Comparison of ENCODE assay signal across 8 mouse cellular contexts in genomic region chr1:185229406-185230201, GRCm38 (mm10). TPM values are rescaled to one million over a fixed set of nuclear protein-coding genes. Genes with fewer than 3 reads are reported as not detected.
DNase-seq lines count a peak whose midpoint lies in the region.

No protein-coding gene starts in this region.

- intact Hi-C loops in heart, postnatal 25 days (cut with DNase I): no loop called here
- intact Hi-C loops in heart, postnatal 14 days (cut with DNase I): no loop called here

- peak; percentile 95 for DNase-seq in heart, adult 11 months
- DNase-seq in heart, postnatal 25 days (ENCODE audit: low spot score): no peak
- DNase-seq in A20 (ENCODE audit: low read depth, low spot score): peak; percentile 10
- DNase-seq in c-Kit-positive CD71-positive TER-119-positive erythroid progenitor cells, embryonic 14.5 days (ENCODE audit: low spot score): peak; percentile 60
- DNase-seq in heart, postnatal 14 days: peak; percentile 26 to 31
- peak; percentile 23 for DNase-seq in lung, postnatal 25 days (ENCODE audit: low spot score)
- DNase-seq in spleen, postnatal 36 days (ENCODE audit: low spot score in 2 of 2): no peak
- DNase-seq in spleen, adult 12 weeks (ENCODE audit: low spot score): no peak

RNA-seq across cellular contexts. Expression of gene Rab3gap2, which starts 25.7 kb away (rescaled TPM):
- 10 to 100 TPM; 20.6 to 20.7 TPM for total RNA-seq in heart, postnatal 25 days (2021)
- total RNA-seq in heart, postnatal 14 days (2021): 10 to 100 TPM; 21.4 to 22.0 TPM

Comparison
In these comparisons a context has a peak if more than half of its experiments do, and no peak if none do; other contexts are left out.
1. DNase-seq: peak in heart, adult 11 months (single experiment), A20 (single experiment), c-Kit-positive CD71-positive TER-119-positive erythroid progenitor cells, embryonic 14.5 days (single experiment), heart, postnatal 14 days (2 of 2) and lung, postnatal 25 days (single experiment); none in heart, postnatal 25 days (single experiment), spleen, postnatal 36 days (0 of 2) and spleen, adult 12 weeks (single experiment).